8 mouse cellular contexts compared by ENCODE assay signal in genomic region chr11:94159066-94159880, GRCm38 (mm10). TPM values are rescaled to one million over a fixed set of nuclear protein-coding genes. Genes with fewer than 3 reads are reported as not detected.
DNase-seq lines count a peak whose midpoint lies in the region; ATAC-seq lines count a peak whose summit lies in the region.

No protein-coding gene starts in this region.

- H3K27me3 ChIP-seq in heart, embryonic 13.5 days (replicated peaks): no peaks in the 10 kb centered on the region
- no peaks in the 10 kb centered on the region for H3K27me3 ChIP-seq in neural tube, embryonic 13.5 days

- ATAC-seq in heart, embryonic 13.5 days (ENCODE audit: extremely low read depth, insufficient number of reproducible peaks, low FRiP score, low TSS enrichment): no peak
- no peak for ATAC-seq in neural tube, embryonic 13.5 days (ENCODE audit: low read depth)

- H3K9me3 ChIP-seq in heart, embryonic 13.5 days: no peaks in the 10 kb centered on the region
- no peaks in the 10 kb centered on the region for H3K9me3 ChIP-seq in neural tube, embryonic 13.5 days

- no peak overlapping the region for H3K4me3 ChIP-seq in heart, embryonic 13.5 days
- no peak overlapping the region for H3K4me3 ChIP-seq in neural tube, embryonic 13.5 days

- no peaks in the 10 kb centered on the region for H3K36me3 ChIP-seq in heart, embryonic 13.5 days
- H3K36me3 ChIP-seq in neural tube, embryonic 13.5 days: no peaks in the 10 kb centered on the region

- no peak overlapping the region for H3K4me2 ChIP-seq in heart, embryonic 13.5 days
- H3K4me2 ChIP-seq in neural tube, embryonic 13.5 days: peak overlapping the region; percentile 47

- H3K4me1 ChIP-seq in heart, embryonic 13.5 days: peaks cover 37% of the 10 kb centered on the region
- H3K4me1 ChIP-seq in neural tube, embryonic 13.5 days (replicated peaks): peaks cover 48% of the 10 kb centered on the region

- peak; percentile 58 for DNase-seq in urinary bladder, postnatal 14 days (ENCODE audit: low spot score)
- DNase-seq in urinary bladder, postnatal 4 days (ENCODE audit: low spot score in 2 of 2): no peak
- peak; percentile 71 for DNase-seq in cerebellum, adult 9-11 months
- peak; percentile 67 to 87 for DNase-seq in kidney, postnatal 25 days
- no peak for DNase-seq in T-cell, adult 2 months (ENCODE audit: low spot score)
- DNase-seq in testis, postnatal 10 days (ENCODE audit: low spot score): no peak

- 56% methylated on average over 14 of the region's 14 CpGs for WGBS in heart, embryonic 13.5 days
- 38% methylated on average over 14 of the region's 14 CpGs for WGBS in neural tube, embryonic 13.5 days

- H3K27ac ChIP-seq in heart, embryonic 13.5 days (replicated peaks): peak overlapping the region; percentile 85
- peak overlapping the region; percentile 99 for H3K27ac ChIP-seq in neural tube, embryonic 13.5 days (replicated peaks)

- peak overlapping the region; percentile 47 for H3K9ac ChIP-seq in heart, embryonic 13.5 days
- peak overlapping the region; percentile 68 for H3K9ac ChIP-seq in neural tube, embryonic 13.5 days

RNA-seq across cellular contexts. Expression of gene Tob1, which starts 52.0 kb away (rescaled TPM):
- 26.1 and 29.9 TPM in 2 replicates for polyA plus RNA-seq in heart, embryonic 13.5 days (2015; fragmentation: Nextera tagmentation; extraction: Ambion mirVana)
- polyA plus RNA-seq in neural tube, embryonic 13.5 days (2015; fragmentation: Nextera tagmentation; extraction: Ambion mirVana): 32.5 and 37.6 TPM in 2 replicates

Comparison
In these comparisons a context has a peak if more than half of its experiments do, and no peak if none do; other contexts are left out.
1. DNase-seq: peak in urinary bladder, postnatal 14 days (single experiment), cerebellum, adult 9-11 months (single experiment) and kidney, postnatal 25 days (2 of 2); none in urinary bladder, postnatal 4 days (0 of 2), T-cell, adult 2 months (single experiment) and testis, postnatal 10 days (single experiment).